Mouse (Mus musculus) C2C12 (cell line): Measurements from ENCODE around the gene Man2a2. TPM values are rescaled to one million over a fixed set of nuclear protein-coding genes. Genes with fewer than 3 reads are reported as not detected.

Experiments used
- H3K27me3 ChIP-seq: one replicate; pipeline ENCODE4 v1.6.1; 2011; ENCODE audit not compliant: control insufficient read depth, insufficient read depth, insufficient read length
- H3K36me3 ChIP-seq: one replicate; pipeline ENCODE4 v1.6.1; 2011; ENCODE audit not compliant: control insufficient read depth, insufficient read depth
- H3K4me3 ChIP-seq: one replicate; pipeline ENCODE4 v1.5.1; 2011; ENCODE audit warnings: mild to moderate bottlenecking, control low read depth; ENCODE audit not compliant: poor library complexity, insufficient read depth, severe bottlenecking
- H3K79me2 ChIP-seq: one replicate; pipeline ENCODE4 v1.6.1; 2011; ENCODE audit not compliant: control insufficient read depth, insufficient read depth
- H3K79me3 ChIP-seq: one replicate; pipeline ENCODE4 v1.6.1; 2011; ENCODE audit warnings: low read depth, control low read depth
- H3ac ChIP-seq: one replicate; pipeline ENCODE3; 2011; ENCODE audit warnings: low read depth; ENCODE audit not compliant: control insufficient read depth, insufficient read length
- CEBPB ChIP-seq: IDR thresholded peaks from one replicate; pipeline ENCODE4 v1.6.1; 2011; ENCODE audit warnings: low read depth, mild to moderate bottlenecking, control low read depth, moderate library complexity
- CTCF ChIP-seq: IDR thresholded peaks from one replicate; pipeline ENCODE4 v1.5.1; 2011; ENCODE audit not compliant: control insufficient read depth, insufficient read depth, insufficient read length
- FOSL1 ChIP-seq: IDR thresholded peaks from one replicate; pipeline ENCODE4 v1.8.0; 2011; ENCODE audit warnings: mild to moderate bottlenecking, low read length; ENCODE audit not compliant: poor library complexity, insufficient read depth, severe bottlenecking
- MAX ChIP-seq: IDR thresholded peaks from one replicate; pipeline ENCODE4 v1.6.1; 2011; ENCODE audit warnings: mild to moderate bottlenecking, control low read depth
- MYOD1 ChIP-seq: IDR thresholded peaks from one replicate; pipeline ENCODE4 v1.6.1; 2011; ENCODE audit warnings: low read depth; ENCODE audit not compliant: control insufficient read depth, insufficient read length
- MYOG ChIP-seq: IDR thresholded peaks from one replicate; pipeline ENCODE4 v1.6.1; 2011; ENCODE audit not compliant: control insufficient read depth, insufficient read length; ENCODE audit errors: extremely low read depth
- USF1 ChIP-seq: IDR thresholded peaks from one replicate; pipeline ENCODE4 v1.6.1; 2011; ENCODE audit warnings: low read depth, mild to moderate bottlenecking, control low read depth, moderate library complexity
- polyA plus RNA-seq: library from polyadenylated mRNA; unstranded; fragments of >200 nt; fragmentation: generic; extraction: Trizol; gene quantifications from one replicate; pipeline ENCODE4 v1.2.1, GENCODE M21; 2012; ENCODE audit warnings: missing spikeins

Man2a2 gene
- polyA plus RNA-seq, 1 experiment, result 21.5 TPM

DNA sequence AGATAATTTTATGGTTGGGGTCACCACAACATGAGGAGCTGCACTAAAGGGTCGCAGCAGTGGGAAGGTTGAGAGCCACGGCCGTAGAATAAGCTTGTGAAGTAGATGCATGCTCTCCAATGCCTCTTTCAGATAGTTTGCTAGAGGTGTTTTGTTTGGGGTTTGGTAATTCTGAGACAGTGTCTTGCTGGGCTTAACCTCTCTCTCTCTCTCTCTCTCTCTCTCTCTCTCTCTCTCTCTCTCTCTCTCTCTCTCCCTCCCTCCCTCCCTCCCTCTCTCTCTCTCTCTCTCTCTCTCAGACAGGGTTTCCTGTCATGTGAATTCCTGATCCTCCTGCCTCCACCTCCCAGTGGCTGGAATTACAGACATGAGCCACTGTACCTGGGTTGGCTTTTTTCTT lies 3.6 kb upstream of the Man2a2 start:
- no peak for TF ChIP-seq MYOG
- Histone ChIP-seq H3K79me2 (no peaks in the 10 kb centered on the region), H3K79me3 (no peaks in the 10 kb centered on the region), H3K4me3 (no peak overlapping the region), H3K36me3 (peaks cover 4% of the 10 kb centered on the region), H3K27me3 (no peaks in the 10 kb centered on the region), H3ac (no peak overlapping the region)

DNA sequence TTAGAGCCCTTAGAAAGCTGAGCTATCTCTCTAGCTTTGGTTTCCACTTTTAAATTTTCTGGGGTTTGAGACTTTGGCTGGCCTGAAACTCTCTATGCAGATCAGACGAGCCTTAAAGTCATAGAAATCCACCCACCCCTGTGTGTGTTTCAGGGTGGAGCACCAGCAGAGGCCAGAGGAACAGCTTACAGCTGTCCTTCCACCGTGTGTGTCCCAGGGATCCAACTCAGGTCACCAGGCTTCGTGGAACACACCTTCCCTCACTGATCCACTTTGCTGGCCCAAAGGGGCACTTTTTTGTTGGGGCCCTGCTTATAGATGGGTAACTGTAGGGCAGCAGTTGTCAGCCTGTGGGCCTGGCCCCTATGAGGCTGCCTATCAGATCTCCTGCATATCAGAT lies 3.1 kb upstream of the Man2a2 start:
- H3K36me3 ChIP-seq, result peaks cover 4% of the 10 kb centered on the region
- no peaks in the 10 kb centered on the region for H3K79me3 ChIP-seq
- no peaks in the 10 kb centered on the region for H3K27me3 ChIP-seq
- H3ac ChIP-seq, result no peak overlapping the region
- TF ChIP-seq MYOG (no peak), MYOD1 (no peak), MAX (no peak), CEBPB (no peak), CTCF (no peak), FOSL1 (no peak), USF1 (no peak)
- no peaks in the 10 kb centered on the region for H3K79me2 ChIP-seq
- H3K4me3 ChIP-seq, result no peak overlapping the region

DNA sequence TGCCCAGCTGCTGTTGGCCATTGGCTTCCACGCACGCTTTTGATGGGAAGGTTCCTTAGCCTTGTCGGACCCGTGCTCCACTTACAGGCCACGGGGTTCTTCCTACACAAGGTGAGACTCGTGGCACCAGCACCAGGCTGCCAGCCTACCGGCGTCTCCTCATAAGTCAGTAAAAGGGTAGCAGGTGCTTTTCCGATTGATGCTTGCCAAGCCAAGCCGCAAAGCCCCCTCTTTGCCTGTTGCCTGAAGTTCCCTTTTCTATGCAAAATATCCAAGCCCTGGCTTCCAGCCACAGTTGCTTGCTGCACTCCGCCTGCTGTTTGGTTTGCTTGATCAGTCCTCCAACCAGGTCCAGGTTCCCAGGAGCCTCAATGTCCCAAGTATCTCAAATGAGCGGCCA lies 2.7 kb upstream of the Man2a2 start:
- Histone ChIP-seq H3K79me3 (no peaks in the 10 kb centered on the region), H3K36me3 (peaks cover 2% of the 10 kb centered on the region), H3ac (no peak overlapping the region), H3K79me2 (no peaks in the 10 kb centered on the region), H3K27me3 (no peaks in the 10 kb centered on the region), H3K4me3 (no peak overlapping the region)
- no peak for TF ChIP-seq MAX
- TF ChIP-seq MYOG, result no peak
- TF ChIP-seq USF1, result no peak
- no peak for TF ChIP-seq MYOD1
- no peak for TF ChIP-seq CEBPB
- TF ChIP-seq CTCF, result no peak
- TF ChIP-seq FOSL1, result no peak

DNA sequence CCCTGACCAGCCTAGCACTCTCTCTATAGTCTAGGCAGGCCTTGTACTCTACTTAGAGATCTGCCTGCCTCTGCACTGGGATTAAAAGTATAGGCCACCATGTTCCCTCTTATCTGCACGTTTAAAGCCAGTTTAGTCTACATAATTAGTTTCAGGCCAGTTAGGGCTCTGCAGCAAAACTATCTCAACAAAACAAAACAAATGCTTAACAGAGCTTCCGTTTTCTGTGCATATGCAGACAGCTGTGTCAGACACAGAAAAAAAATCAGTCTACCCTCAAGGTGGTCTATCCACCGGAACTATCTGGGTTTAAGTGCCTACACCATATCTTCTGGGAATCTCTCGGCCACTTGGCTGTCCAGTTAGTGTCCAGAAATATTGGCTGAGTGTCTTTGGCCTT lies 2.2 kb upstream of the Man2a2 start:
- no peaks in the 10 kb centered on the region for H3K79me3 ChIP-seq
- no peaks in the 10 kb centered on the region for H3K27me3 ChIP-seq
- no peaks in the 10 kb centered on the region for H3K79me2 ChIP-seq
- TF ChIP-seq MYOG (no peak), MAX (no peak), CEBPB (no peak), USF1 (no peak), CTCF (no peak), FOSL1 (no peak), MYOD1 (no peak)
- no peak overlapping the region for H3K4me3 ChIP-seq
- no peaks in the 10 kb centered on the region for H3K36me3 ChIP-seq
- no peak overlapping the region for H3ac ChIP-seq

DNA sequence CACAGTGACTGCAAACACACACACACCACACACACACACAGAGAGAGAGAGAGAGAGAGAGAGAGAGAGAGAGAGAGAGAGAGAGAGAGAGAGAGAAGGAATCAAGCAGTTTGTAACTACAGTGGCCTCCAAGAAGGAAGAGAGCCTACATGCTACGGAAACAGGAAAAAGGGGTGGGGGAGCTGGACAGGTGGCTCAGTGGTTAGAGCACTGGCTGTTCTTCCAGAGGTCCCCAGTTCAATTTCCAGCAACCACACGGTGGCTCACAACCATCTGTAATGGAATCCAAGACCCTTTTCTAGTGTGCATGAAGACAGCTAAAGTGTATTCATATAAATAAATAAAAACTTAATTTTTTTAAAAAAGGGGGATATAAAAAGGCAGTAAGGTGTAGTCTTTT lies 1.5 kb upstream of the Man2a2 start:
- no peak overlapping the region for H3K4me3 ChIP-seq
- H3K27me3 ChIP-seq, result no peaks in the 10 kb centered on the region
- no peak for TF ChIP-seq CEBPB
- no peak for TF ChIP-seq CTCF
- TF ChIP-seq MAX, result no peak
- no peak for TF ChIP-seq MYOD1
- TF ChIP-seq USF1, result no peak
- TF ChIP-seq MYOG, result no peak
- no peak for TF ChIP-seq FOSL1
- H3ac ChIP-seq, result no peak overlapping the region
- H3K79me3 ChIP-seq, result no peaks in the 10 kb centered on the region
- H3K79me2 ChIP-seq, result no peaks in the 10 kb centered on the region
- H3K36me3 ChIP-seq, result no peaks in the 10 kb centered on the region

DNA sequence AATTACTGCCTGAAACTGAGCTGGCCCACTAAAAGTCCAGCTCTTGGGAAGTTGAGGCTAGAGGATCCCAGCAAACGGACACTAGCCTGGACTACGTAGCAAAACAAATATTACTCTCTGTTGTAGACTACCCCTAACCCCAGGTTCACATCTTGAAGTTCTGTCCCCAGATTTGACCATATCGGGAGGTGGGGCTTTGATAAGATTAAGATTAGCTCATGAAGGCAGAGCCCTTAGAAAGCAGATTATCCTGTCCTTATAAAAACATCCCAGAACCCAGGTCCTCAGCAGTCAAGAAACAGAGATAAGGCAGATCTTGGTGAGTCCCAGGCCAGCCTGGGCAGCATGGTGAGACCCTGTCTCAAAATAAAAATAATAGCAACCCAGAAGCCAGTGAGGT lies 991 bp upstream of the Man2a2 start:
- H3ac ChIP-seq, result no peak overlapping the region
- H3K4me3 ChIP-seq, result no peak overlapping the region
- H3K27me3 ChIP-seq, result no peaks in the 10 kb centered on the region
- H3K79me2 ChIP-seq, result no peaks in the 10 kb centered on the region
- no peaks in the 10 kb centered on the region for H3K36me3 ChIP-seq
- TF ChIP-seq USF1, result no peak
- TF ChIP-seq MYOG, result no peak
- no peak for TF ChIP-seq MYOD1
- no peak for TF ChIP-seq MAX
- H3K79me3 ChIP-seq, result no peaks in the 10 kb centered on the region
